Mouse (Mus musculus) gastrocnemius, adult 18-20 months (tissue): Measurements from ENCODE around the gene Prkce. TPM values are rescaled to one million over a fixed set of nuclear protein-coding genes. Genes with fewer than 3 reads are reported as not detected.
"Not testable (repeated sequence)": the region's sequence is repeated elsewhere in the genome, so short reads cannot be mapped to it uniquely, and the experiment has no call there.

Experiments
- DNase-seq: peaks from one replicate; pipeline ENCODE4 v3.0.0; 2021; ENCODE audit warnings: low spot score
- total RNA-seq, 2 experiments: library from RNA; stranded (reverse); gene quantifications; 2 replicates each; pipeline ENCODE4 v1.2.3; 2021

Prkce gene
- total RNA-seq, 2 experiments from 2014 or later: 11.6 to 12.3 TPM

- no peak for DNase-seq
Observed at GRCm38 (mm10) chr17:86471684-86472083, 304.1 kb downstream of the Prkce start.

GRCm38 (mm10) chr17:86476674-86477073, 309.1 kb downstream of the Prkce start:
- no peak for DNase-seq

- not testable (repeated sequence) for DNase-seq
Observed at GRCm38 (mm10) chr17:86477401-86477800, 309.8 kb downstream of the Prkce start.

- no peak for DNase-seq
Observed at GRCm38 (mm10) chr17:86479406-86479805, 311.8 kb downstream of the Prkce start.

GRCm38 (mm10) chr17:86482675-86483074, 315.1 kb downstream of the Prkce start:
- no peak for DNase-seq

GRCm38 (mm10) chr17:86484087-86484737, 316.6 kb downstream of the Prkce start:
- peak; percentile 86 for DNase-seq

GRCm38 (mm10) chr17:86486657-86487056, 319.1 kb downstream of the Prkce start:
- DNase-seq: no peak

- no peak for DNase-seq
Observed at GRCm38 (mm10) chr17:86487450-86487849, 319.9 kb downstream of the Prkce start.

- DNase-seq: no peak
Observed at GRCm38 (mm10) chr17:86489827-86490226, 322.2 kb downstream of the Prkce start.

GRCm38 (mm10) chr17:86492376-86492775, 324.8 kb downstream of the Prkce start:
- DNase-seq: no peak

GRCm38 (mm10) chr17:86493891-86494420, 326.4 kb downstream of the Prkce start:
- DNase-seq: no peak

- DNase-seq: no peak
Observed at GRCm38 (mm10) chr17:86494494-86494893, 326.9 kb downstream of the Prkce start.

- DNase-seq: no peak
Observed at GRCm38 (mm10) chr17:86494895-86495294, 327.3 kb downstream of the Prkce start.

GRCm38 (mm10) chr17:86496123-86496771, 328.7 kb downstream of the Prkce start:
- peak; percentile 45 for DNase-seq

- DNase-seq: no peak
Observed at GRCm38 (mm10) chr17:86497302-86497701, 329.7 kb downstream of the Prkce start.

- peak; percentile 44 for DNase-seq
Observed at GRCm38 (mm10) chr17:86499359-86500045, 331.9 kb downstream of the Prkce start.

GRCm38 (mm10) chr17:86501393-86501792, 333.8 kb downstream of the Prkce start:
- peak; percentile 29 for DNase-seq

- DNase-seq: no peak
Observed at GRCm38 (mm10) chr17:86503208-86503897, 335.8 kb downstream of the Prkce start.

- peak; percentile 87 for DNase-seq
Observed at GRCm38 (mm10) chr17:86505183-86505631, 337.6 kb downstream of the Prkce start, which contains the start of gene Gm10309. Gm10309 (minus strand) TSS chr17:86505232.

GRCm38 (mm10) chr17:86506881-86507280, 339.3 kb downstream of the Prkce start:
- DNase-seq: no peak
